Mouse (Mus musculus) myocyte (in vitro differentiated cells): ENCODE measurements around the gene Pacrg. TPM values are rescaled to one million over a fixed set of nuclear protein-coding genes. Genes with fewer than 3 reads are reported as not detected.

ENCODE experiments used
- H3K27me3 ChIP-seq: one replicate; pipeline ENCODE4 v1.6.1; 2011; ENCODE audit not compliant: control insufficient read depth, insufficient read depth, insufficient read length
- H3K36me3 ChIP-seq: one replicate; pipeline ENCODE4 v1.6.1; 2011; ENCODE audit not compliant: control insufficient read depth, insufficient read depth
- H3K4me2 ChIP-seq: one replicate; pipeline ENCODE4 v1.6.1; 2011; ENCODE audit warnings: low read depth, control low read depth
- H3K4me3 ChIP-seq: one replicate; pipeline ENCODE4 v1.5.1; 2011; ENCODE audit warnings: mild to moderate bottlenecking, control low read depth, moderate library complexity
- H3K79me2 ChIP-seq: one replicate; pipeline ENCODE4 v1.6.1; 2011; ENCODE audit not compliant: control insufficient read depth, insufficient read depth
- H3ac ChIP-seq: one replicate; pipeline ENCODE4 v1.6.1; 2011; ENCODE audit not compliant: control insufficient read depth, insufficient read length
- CEBPB ChIP-seq: IDR thresholded peaks from 2 replicates; pipeline ENCODE4 v1.6.1; 2011; ENCODE audit warnings: mild to moderate bottlenecking, moderate library complexity; ENCODE audit not compliant: poor library complexity, insufficient read depth, severe bottlenecking
- E2F4 ChIP-seq: IDR thresholded peaks from one replicate; pipeline ENCODE4 v1.6.1; 2011; ENCODE audit warnings: mild to moderate bottlenecking, control low read depth, moderate library complexity; ENCODE audit not compliant: insufficient read depth
- MAX ChIP-seq: IDR thresholded peaks from one replicate; pipeline ENCODE4 v1.6.1; 2011; ENCODE audit warnings: low read depth, mild to moderate bottlenecking, control low read depth
- MYOD1 ChIP-seq, 3 experiments: IDR thresholded peaks; one replicate each; pipeline ENCODE4 v1.6.1; 2011; ENCODE audit warnings: control low read depth in 2 of 3, low read depth in 2 of 3, mild to moderate bottlenecking in 2 of 3, moderate library complexity in 1 of 3; ENCODE audit not compliant: insufficient read length in 2 of 3, control insufficient read depth in 1 of 3
- MYOG ChIP-seq, 3 experiments: IDR thresholded peaks; one replicate each; pipeline ENCODE4 v1.6.1; 2011; ENCODE audit warnings: control low read depth in 2 of 3, low read depth in 2 of 3, mild to moderate bottlenecking in 2 of 3; ENCODE audit not compliant: insufficient read length in 2 of 3, control insufficient read depth in 1 of 3, insufficient read depth in 1 of 3
- POLR2A ChIP-seq: IDR thresholded peaks from one replicate; pipeline ENCODE4 v1.6.1; 2011; ENCODE audit warnings: low read depth, mild to moderate bottlenecking, control low read depth, moderate library complexity; ENCODE audit not compliant: insufficient read length
- POLR2AphosphoS2 ChIP-seq: IDR thresholded peaks from one replicate; pipeline ENCODE4 v1.6.1; 2011; ENCODE audit warnings: low read depth, control low read depth; ENCODE audit not compliant: insufficient read length
- REST ChIP-seq: IDR thresholded peaks from one replicate; pipeline ENCODE4 v1.6.1; 2011; ENCODE audit warnings: mild to moderate bottlenecking, control low read depth, moderate library complexity; ENCODE audit not compliant: insufficient read depth, insufficient read length
- SRF ChIP-seq: IDR thresholded peaks from one replicate; pipeline ENCODE4 v1.6.1; 2011; ENCODE audit warnings: low read depth; ENCODE audit not compliant: control insufficient read depth, insufficient read length
- TCF12 ChIP-seq: IDR thresholded peaks from one replicate; pipeline ENCODE4 v1.6.1; 2011; ENCODE audit warnings: mild to moderate bottlenecking, control low read depth; ENCODE audit not compliant: poor library complexity, insufficient read depth, severe bottlenecking
- TCF3 ChIP-seq: IDR thresholded peaks from one replicate; pipeline ENCODE4 v1.6.1; 2011; ENCODE audit warnings: low read depth, control low read depth; ENCODE audit not compliant: insufficient read length
- USF1 ChIP-seq: IDR thresholded peaks from one replicate; pipeline ENCODE4 v1.6.1; 2011; ENCODE audit warnings: low read depth, mild to moderate bottlenecking, control low read depth, moderate library complexity
- polyA plus RNA-seq: library from polyadenylated mRNA; unstranded; fragments of >200 nt; fragmentation: generic; extraction: Trizol; gene quantifications from one replicate; pipeline ENCODE4 v1.2.1, GENCODE M21; 2012; ENCODE audit warnings: missing spikeins

Gene Pacrg
- polyA plus RNA-seq, 1 experiment = 0.64 TPM

DNA sequence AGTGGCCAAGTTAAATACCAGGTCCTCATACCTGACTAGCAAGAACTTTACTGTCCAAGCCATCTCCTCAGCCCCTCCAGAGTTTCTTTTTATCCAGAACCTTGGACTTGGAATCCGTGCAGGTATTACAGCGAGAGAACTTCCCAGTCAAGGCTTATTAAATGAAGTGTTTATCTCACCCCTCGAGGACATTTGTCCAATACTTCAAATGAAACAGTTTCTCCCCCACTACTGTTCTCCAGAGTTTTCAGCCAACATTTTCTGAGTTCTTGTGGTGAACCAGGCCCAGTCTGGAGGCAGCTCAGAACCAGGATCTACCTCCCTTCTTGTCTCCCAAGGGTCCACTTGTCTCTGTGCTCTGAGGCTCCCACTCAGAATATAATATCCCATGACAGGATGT, 477.0 kb downstream of the Pacrg start:
- TF ChIP-seq REST = no peak
- TF ChIP-seq E2F4 = no peak
- no peak for TF ChIP-seq USF1
- Histone ChIP-seq H3ac (no peak overlapping the region), H3K79me2 (no peaks in the 10 kb centered on the region), H3K4me3 (no peak overlapping the region), H3K4me2 (no peak overlapping the region), H3K36me3 (no peaks in the 10 kb centered on the region), H3K27me3 (no peaks in the 10 kb centered on the region)

DNA sequence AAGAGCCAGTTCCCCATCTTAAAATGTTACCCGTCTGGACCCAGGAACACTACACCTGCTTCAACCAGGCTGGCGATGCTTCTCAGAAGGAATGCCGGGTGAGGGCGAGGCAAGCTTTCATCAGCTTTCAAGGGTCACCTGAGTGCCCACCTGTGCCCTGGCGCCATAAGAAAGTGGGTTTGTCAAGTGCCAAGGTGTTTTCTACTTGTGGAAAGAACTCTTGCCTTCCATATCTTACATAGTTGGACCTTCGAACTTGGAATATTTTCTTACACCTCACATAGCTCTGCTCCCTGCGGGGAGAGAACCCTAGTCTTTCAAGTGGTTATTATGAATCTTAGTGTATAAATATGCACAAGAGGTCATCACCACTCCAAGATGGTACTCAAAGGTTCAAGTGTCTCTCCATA, 478.2 kb downstream of the Pacrg start:
- no peak for TF ChIP-seq MAX
- TF ChIP-seq MYOG (IDR thresholded peaks at IDR 0.05; ENCODE audit: control insufficient read depth in 1 of 3, insufficient read depth in 1 of 3, insufficient read length in 2 of 3, low read depth in 2 of 3) = no peak
- no peak for TF ChIP-seq SRF
- no peak for TF ChIP-seq POLR2A
- TF ChIP-seq POLR2AphosphoS2 = no peak
- no peak for TF ChIP-seq E2F4
- no peak for TF ChIP-seq TCF3
- TF ChIP-seq MYOD1 (IDR thresholded peaks at IDR 0.05; ENCODE audit: control insufficient read depth in 1 of 3, insufficient read length in 2 of 3, low read depth in 2 of 3) = no peak
- no peak for TF ChIP-seq TCF12
- no peak for TF ChIP-seq CEBPB
- TF ChIP-seq REST = no peak
- TF ChIP-seq USF1 = no peak
- H3K27me3 ChIP-seq = no peaks in the 10 kb centered on the region
- no peak overlapping the region for H3K4me2 ChIP-seq
- H3K79me2 ChIP-seq = no peaks in the 10 kb centered on the region
- no peaks in the 10 kb centered on the region for H3K36me3 ChIP-seq
- no peak overlapping the region for H3K4me3 ChIP-seq
- no peak overlapping the region for H3ac ChIP-seq

DNA sequence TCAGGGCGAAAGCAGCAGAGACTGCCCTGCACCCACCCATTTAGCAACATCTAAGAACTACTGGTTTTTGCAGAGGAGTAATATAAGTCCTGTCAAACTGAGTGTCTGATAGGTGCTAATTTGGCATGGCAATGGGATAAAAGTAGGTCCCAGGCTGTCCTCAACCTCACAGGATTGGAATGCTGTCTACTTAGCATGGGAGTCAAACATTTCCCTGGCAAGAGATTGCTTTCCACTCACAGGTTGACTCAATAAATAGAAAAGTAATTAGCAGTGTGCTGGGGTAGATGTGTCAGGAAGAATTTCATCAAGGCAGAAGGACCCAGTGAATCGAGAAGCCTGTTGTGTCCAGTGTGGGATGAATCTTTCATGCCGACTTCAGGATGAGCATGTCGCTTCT, 479.4 kb downstream of the Pacrg start:
- Histone ChIP-seq H3K4me2 (no peak overlapping the region), H3ac (no peak overlapping the region), H3K36me3 (no peaks in the 10 kb centered on the region), H3K4me3 (no peak overlapping the region), H3K79me2 (no peaks in the 10 kb centered on the region), H3K27me3 (no peaks in the 10 kb centered on the region)
- TF ChIP-seq MAX (no peak), TCF3 (no peak), USF1 (no peak), E2F4 (no peak), POLR2A (no peak), CEBPB (no peak), REST (no peak), MYOD1 (IDR thresholded peaks at IDR 0.05; ENCODE audit: control insufficient read depth in 1 of 3, insufficient read length in 2 of 3, low read depth in 2 of 3) (no peak), MYOG (IDR thresholded peaks at IDR 0.05; ENCODE audit: control insufficient read depth in 1 of 3, insufficient read depth in 1 of 3, insufficient read length in 2 of 3, low read depth in 2 of 3) (no peak), POLR2AphosphoS2 (no peak), TCF12 (no peak), SRF (no peak)

DNA sequence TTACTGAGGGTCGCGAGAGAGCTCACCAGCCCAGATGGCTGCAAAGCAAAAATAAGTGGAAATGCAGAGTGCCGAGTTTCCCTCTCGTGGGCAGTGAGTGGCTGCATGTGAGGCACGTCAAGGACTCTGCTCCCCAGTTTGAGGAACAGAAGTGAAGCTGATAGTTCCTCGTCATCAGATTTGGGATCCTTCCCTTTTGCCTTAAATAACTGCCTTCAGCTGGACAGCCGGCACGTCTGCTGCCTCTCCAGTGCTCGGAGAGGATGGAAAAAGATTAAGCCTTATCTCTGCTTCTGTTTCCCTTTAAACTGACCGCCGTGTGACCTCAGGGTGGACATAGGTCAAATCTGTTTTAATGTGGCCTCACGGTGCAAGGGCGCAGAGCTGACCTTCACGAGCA, 480.6 kb downstream of the Pacrg start:
- no peak overlapping the region for H3ac ChIP-seq
- H3K4me3 ChIP-seq = no peak overlapping the region
- no peaks in the 10 kb centered on the region for H3K79me2 ChIP-seq
- H3K4me2 ChIP-seq = no peak overlapping the region
- no peaks in the 10 kb centered on the region for H3K27me3 ChIP-seq
- TF ChIP-seq SRF (no peak), POLR2A (no peak), POLR2AphosphoS2 (no peak), E2F4 (no peak), REST (no peak), MAX (no peak), USF1 (no peak), TCF12 (no peak), MYOD1 (IDR thresholded peaks at IDR 0.05; ENCODE audit: control insufficient read depth in 1 of 3, insufficient read length in 2 of 3, low read depth in 2 of 3) (no peak), MYOG (IDR thresholded peaks at IDR 0.05; ENCODE audit: control insufficient read depth in 1 of 3, insufficient read depth in 1 of 3, insufficient read length in 2 of 3, low read depth in 2 of 3) (no peak)
- no peaks in the 10 kb centered on the region for H3K36me3 ChIP-seq

DNA sequence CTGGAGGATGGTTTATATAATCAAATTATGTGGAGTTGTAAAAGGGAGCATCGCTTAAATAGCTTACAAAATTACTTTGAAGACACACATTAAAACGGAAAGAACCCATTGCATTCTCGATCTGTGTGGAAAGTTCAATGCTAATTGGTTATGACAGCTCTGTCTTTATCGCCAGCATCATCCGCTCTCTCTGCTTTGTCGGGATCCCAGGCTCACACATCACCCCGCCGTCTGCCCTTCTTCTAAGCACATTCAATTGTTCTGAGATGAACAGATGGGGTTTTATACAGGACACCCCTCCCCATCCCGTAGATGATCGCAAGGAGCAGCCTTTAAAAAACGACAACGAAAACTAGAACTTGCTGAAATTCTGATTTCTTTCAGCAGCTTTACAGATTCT, 482.8 kb downstream of the Pacrg start:
- H3ac ChIP-seq = no peak overlapping the region
- no peaks in the 10 kb centered on the region for H3K79me2 ChIP-seq
- no peak overlapping the region for H3K4me3 ChIP-seq
- no peak overlapping the region for H3K4me2 ChIP-seq
- no peak for TF ChIP-seq SRF
- no peak for TF ChIP-seq USF1
- TF ChIP-seq MAX = no peak
- no peak for TF ChIP-seq REST
- no peaks in the 10 kb centered on the region for H3K36me3 ChIP-seq
- H3K27me3 ChIP-seq = no peaks in the 10 kb centered on the region
